Mouse (Mus musculus): ENCODE results near the gene Rab23. TPM values are rescaled to one million over a fixed set of nuclear protein-coding genes. Genes with fewer than 3 reads are reported as not detected.
A peak's percentile ranks its signal among the peaks of the same experiment; 100 is the strongest.

Gene Rab23
- polyA plus RNA-seq, 1 experiment from 2014 or later: 38.0 TPM

- H3K36me3 ChIP-seq (ENCODE audit: control insufficient read depth, insufficient read depth): no peaks in the 10 kb centered on the region
- no peaks in the 10 kb centered on the region for H3K27me3 ChIP-seq (replicated peaks; ENCODE audit: control insufficient read depth, insufficient read depth, low read length)
- H3K27ac ChIP-seq (ENCODE audit: low read length): no peak overlapping the region
- peaks cover 24% of the 10 kb centered on the region for H3K4me1 ChIP-seq (replicated peaks; ENCODE audit: control insufficient read depth, insufficient read depth, low read length)
- H3K9ac ChIP-seq (replicated peaks; ENCODE audit: low read depth, low read length): no peak overlapping the region
- no peaks in the 10 kb centered on the region for H3K9me3 ChIP-seq (ENCODE audit: control insufficient read depth, low read length)
- no peak; the same call in 1 of the 2 replicates for ATAC-seq
- peak overlapping the region; percentile 80 for H3K4me3 ChIP-seq (replicated peaks; ENCODE audit: low read length)
- 22% methylated on average over 18 of the region's 18 CpGs for WGBS
- peak overlapping the region; percentile 95 for H3K4me2 ChIP-seq (ENCODE audit: low read length)
Measured at GRCm38 (mm10) chr1:33756258-33757032, 36.8 kb downstream of the Rab23 start.

DNA sequence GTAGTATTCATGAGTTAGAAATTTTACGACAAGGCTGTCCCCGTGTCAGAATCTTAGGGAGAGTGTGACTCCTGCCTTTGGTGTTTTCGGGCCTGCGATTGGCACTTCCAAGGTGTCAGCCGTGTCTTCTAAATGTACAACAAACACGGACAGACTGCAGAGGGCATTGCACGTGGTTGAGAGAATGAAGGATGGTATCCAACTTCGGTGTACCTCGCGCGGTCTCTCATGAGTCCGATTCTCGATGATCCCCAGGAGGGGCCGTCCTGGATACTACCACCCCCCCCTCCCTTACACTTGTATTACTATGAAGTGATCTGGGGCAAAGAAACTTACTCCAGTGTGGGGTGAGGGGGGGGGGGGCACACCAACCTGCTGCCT is 37.3 kb downstream of the Rab23 start:
- 2% methylated on average over 14 of the region's 14 CpGs for WGBS
- H3K4me3 ChIP-seq (replicated peaks; ENCODE audit: low read length): peak overlapping the region; percentile 80
- no peaks in the 10 kb centered on the region for H3K9me3 ChIP-seq (ENCODE audit: control insufficient read depth, low read length)
- H3K4me1 ChIP-seq (replicated peaks; ENCODE audit: control insufficient read depth, insufficient read depth, low read length): peaks cover 22% of the 10 kb centered on the region
- H3K4me2 ChIP-seq (ENCODE audit: low read length): peak overlapping the region; percentile 95
- no peaks in the 10 kb centered on the region for H3K27me3 ChIP-seq (replicated peaks; ENCODE audit: control insufficient read depth, insufficient read depth, low read length)
- no peaks in the 10 kb centered on the region for H3K36me3 ChIP-seq (ENCODE audit: control insufficient read depth, insufficient read depth)
- no peak overlapping the region for H3K27ac ChIP-seq (ENCODE audit: low read length)
- ATAC-seq: peak; percentile 34
- peak overlapping the region; percentile 86 for H3K9ac ChIP-seq (replicated peaks; ENCODE audit: low read depth, low read length)

- H3K27ac ChIP-seq (ENCODE audit: low read length): no peak within 1 kb of the TSS
- under 1% methylated on average over 58 of the region's 61 CpGs for WGBS
Measured at GRCm38 (mm10) chr1:33757491-33758041, 37.9 kb downstream of the Rab23 start, which contains the start of gene Bag2. Gene Bag2, minus strand, starts transcription at chr1:33757795.

DNA sequence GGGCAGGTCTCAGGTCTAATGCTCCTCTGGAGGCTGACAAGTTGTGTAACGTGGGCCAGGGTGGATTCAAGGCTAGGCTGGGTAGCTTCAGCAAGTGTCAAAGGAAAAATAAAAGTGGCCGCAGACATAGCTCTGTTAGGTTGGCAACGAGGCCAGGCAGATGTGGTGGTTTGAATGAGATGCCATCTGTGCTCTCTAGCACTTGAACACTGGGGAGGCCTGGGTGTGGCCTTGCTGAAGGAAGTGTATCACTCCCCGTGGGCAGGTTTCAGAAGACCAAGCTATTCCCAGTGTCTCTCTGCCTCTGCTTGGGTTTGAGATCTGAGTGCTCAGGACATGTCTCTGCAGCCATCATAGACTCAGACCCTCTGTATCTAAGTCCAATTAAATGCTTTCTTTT is 38.8 kb downstream of the Rab23 start:
- 51% methylated on average over 4 of the region's 4 CpGs for WGBS
- no peak for ATAC-seq

More at GRCm38 (mm10) chr1:33757491-33758041, 37.9 kb downstream of the Rab23 start, which contains the start of gene Bag2:
- peak; percentile 83 for ATAC-seq
- Histone ChIP-seq H3K4me2 (ENCODE audit: low read length) (peak within 1 kb of the TSS; percentile 95), H3K27me3 (replicated peaks; ENCODE audit: control insufficient read depth, insufficient read depth, low read length) (no peaks in the 10 kb centered on the region), H3K4me3 (replicated peaks; ENCODE audit: low read length) (peak within 1 kb of the TSS; percentile 80), H3K9ac (replicated peaks; ENCODE audit: low read depth, low read length) (peak within 1 kb of the TSS; percentile 86), H3K36me3 (ENCODE audit: control insufficient read depth, insufficient read depth) (no peaks in the 10 kb centered on the region), H3K9me3 (ENCODE audit: control insufficient read depth, low read length) (no peaks in the 10 kb centered on the region), H3K4me1 (replicated peaks; ENCODE audit: control insufficient read depth, insufficient read depth, low read length) (peaks cover 22% of the 10 kb centered on the region)

DNA sequence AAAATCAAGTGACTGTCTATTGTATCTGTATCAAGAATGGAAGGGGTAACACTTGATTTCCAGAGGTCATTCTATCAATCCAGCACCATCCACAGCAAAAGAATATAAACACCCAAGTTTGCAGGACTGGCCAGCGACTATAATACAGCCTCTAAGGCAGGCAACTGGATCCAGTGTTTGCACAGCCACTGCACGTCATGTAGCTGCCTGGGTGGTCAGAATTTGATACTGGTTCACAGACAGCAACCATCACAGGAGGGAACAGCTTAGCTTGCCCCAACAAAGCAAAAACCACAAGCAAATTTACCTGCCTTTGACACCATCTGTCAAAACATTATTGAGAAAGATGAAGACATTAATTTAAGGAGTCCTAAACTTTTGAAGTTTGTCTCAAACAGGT is 44.1 kb downstream of the Rab23 start:
- 61% methylated on average over 2 of the region's 2 CpGs for WGBS
- Histone ChIP-seq H3K9me3 (ENCODE audit: control insufficient read depth, low read length) (no peaks in the 10 kb centered on the region), H3K36me3 (ENCODE audit: control insufficient read depth, insufficient read depth) (no peaks in the 10 kb centered on the region), H3K4me3 (replicated peaks; ENCODE audit: low read length) (no peak overlapping the region), H3K4me2 (ENCODE audit: low read length) (no peak overlapping the region), H3K4me1 (replicated peaks; ENCODE audit: control insufficient read depth, insufficient read depth, low read length) (no peaks in the 10 kb centered on the region), H3K27ac (ENCODE audit: low read length) (no peak overlapping the region), H3K9ac (replicated peaks; ENCODE audit: low read depth, low read length) (no peak overlapping the region), H3K27me3 (replicated peaks; ENCODE audit: control insufficient read depth, insufficient read depth, low read length) (no peaks in the 10 kb centered on the region)
- no peak for ATAC-seq

More for the DNA sequence above, 38.8 kb downstream of the Rab23 start:
- H3K9ac ChIP-seq (replicated peaks; ENCODE audit: low read depth, low read length): no peak overlapping the region
- H3K36me3 ChIP-seq (ENCODE audit: control insufficient read depth, insufficient read depth): no peaks in the 10 kb centered on the region
- H3K27ac ChIP-seq (ENCODE audit: low read length): no peak overlapping the region
- no peak overlapping the region for H3K4me2 ChIP-seq (ENCODE audit: low read length)
- H3K4me3 ChIP-seq (replicated peaks; ENCODE audit: low read length): no peak overlapping the region
- H3K27me3 ChIP-seq (replicated peaks; ENCODE audit: control insufficient read depth, insufficient read depth, low read length): no peaks in the 10 kb centered on the region
- peaks cover 22% of the 10 kb centered on the region for H3K4me1 ChIP-seq (replicated peaks; ENCODE audit: control insufficient read depth, insufficient read depth, low read length)
- no peaks in the 10 kb centered on the region for H3K9me3 ChIP-seq (ENCODE audit: control insufficient read depth, low read length)

DNA sequence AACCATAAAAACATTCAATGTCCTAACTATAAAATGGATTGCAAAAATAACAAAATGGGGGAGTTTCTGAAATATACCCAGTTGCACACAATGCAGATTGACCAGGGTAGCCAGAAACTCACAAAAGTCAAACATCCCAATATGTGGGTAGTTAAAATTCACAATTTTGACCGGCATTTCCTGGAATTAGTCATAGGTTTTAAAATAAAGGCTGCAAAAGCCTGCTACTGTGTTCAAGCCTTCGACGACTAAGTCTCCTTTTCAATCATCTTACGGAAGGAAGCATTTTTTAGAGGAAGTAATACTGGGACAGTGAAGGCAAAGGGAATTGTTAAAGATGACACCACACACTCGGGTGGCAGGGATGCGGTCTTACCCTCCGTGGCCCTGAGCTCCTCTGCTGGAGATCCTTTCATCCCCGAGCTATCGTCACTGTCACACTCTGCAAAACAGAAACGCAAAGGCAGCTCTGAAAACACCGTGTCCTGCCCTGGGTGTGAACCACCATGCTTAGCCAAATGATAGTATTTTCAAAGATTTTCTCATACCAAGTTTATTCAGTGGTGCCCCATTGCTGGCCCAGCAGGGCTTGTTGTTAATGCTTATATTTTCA is 45.9 kb downstream of the Rab23 start:
- Histone ChIP-seq H3K27me3 (replicated peaks; ENCODE audit: control insufficient read depth, insufficient read depth, low read length) (no peaks in the 10 kb centered on the region), H3K36me3 (ENCODE audit: control insufficient read depth, insufficient read depth) (peaks cover 13% of the 10 kb centered on the region), H3K4me2 (ENCODE audit: low read length) (no peak overlapping the region), H3K9me3 (ENCODE audit: control insufficient read depth, low read length) (no peaks in the 10 kb centered on the region), H3K27ac (ENCODE audit: low read length) (no peak overlapping the region), H3K4me3 (replicated peaks; ENCODE audit: low read length) (no peak overlapping the region), H3K9ac (replicated peaks; ENCODE audit: low read depth, low read length) (no peak overlapping the region), H3K4me1 (replicated peaks; ENCODE audit: control insufficient read depth, insufficient read depth, low read length) (no peaks in the 10 kb centered on the region)
- no peak for ATAC-seq
- 88% methylated on average over 11 of the region's 11 CpGs for WGBS

DNA sequence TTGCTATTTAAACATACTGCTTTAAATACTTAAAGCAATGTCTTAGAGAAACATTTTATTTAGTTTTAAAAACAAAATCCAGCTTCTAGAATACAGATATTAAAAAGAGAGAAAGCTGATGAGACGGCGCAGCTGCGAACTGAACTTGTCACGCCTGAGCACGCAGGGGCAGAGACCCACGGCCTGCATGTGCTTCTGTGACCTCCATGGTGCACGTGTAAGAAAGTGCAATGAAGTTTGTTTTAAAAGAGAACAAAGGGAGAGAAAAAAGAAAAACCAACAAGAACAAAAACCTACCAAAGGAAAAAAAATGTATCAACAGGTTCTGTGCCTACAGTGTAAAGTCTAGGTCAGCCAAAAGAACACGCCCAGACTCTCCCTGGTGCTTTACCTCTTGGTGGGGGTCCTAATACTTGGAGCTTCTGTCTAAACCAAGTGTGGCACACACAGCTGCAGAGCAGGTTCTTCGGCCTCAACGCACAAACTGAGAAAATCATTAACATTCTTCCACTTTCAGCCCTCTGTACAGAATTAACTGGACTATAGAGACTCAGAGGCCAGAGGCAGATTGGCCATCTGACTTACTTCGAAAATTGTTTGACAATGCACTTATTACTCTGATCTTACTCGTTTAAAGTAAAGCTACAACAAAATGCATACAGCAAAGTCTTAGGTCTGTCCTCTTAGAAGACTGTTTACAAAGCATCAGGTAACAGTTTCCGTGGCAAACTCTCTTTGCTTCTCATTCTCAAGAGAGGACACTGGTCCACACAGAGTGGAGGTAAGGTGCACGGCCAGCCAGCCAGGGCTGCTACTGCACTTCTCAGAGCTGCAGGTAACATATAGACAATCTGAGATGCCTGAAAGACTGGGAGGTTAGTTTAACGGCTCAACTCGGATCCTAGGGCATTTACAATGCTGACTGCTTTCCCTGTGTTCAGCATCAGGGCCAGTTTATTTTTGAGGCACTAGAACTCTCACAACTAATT is 47.1 kb downstream of the Rab23 start:
- no peak for ATAC-seq
- no peak overlapping the region for H3K4me3 ChIP-seq (replicated peaks; ENCODE audit: low read length)
- H3K36me3 ChIP-seq (ENCODE audit: control insufficient read depth, insufficient read depth): peaks cover 17% of the 10 kb centered on the region
- H3K9me3 ChIP-seq (ENCODE audit: control insufficient read depth, low read length): no peaks in the 10 kb centered on the region
- no peaks in the 10 kb centered on the region for H3K27me3 ChIP-seq (replicated peaks; ENCODE audit: control insufficient read depth, insufficient read depth, low read length)
- no peaks in the 10 kb centered on the region for H3K4me1 ChIP-seq (replicated peaks; ENCODE audit: control insufficient read depth, insufficient read depth, low read length)
- H3K9ac ChIP-seq (replicated peaks; ENCODE audit: low read depth, low read length): no peak overlapping the region
- 67% methylated on average over 16 of the region's 16 CpGs for WGBS
- H3K4me2 ChIP-seq (ENCODE audit: low read length): no peak overlapping the region
- no peak overlapping the region for H3K27ac ChIP-seq (ENCODE audit: low read length)

GRCm38 (mm10) chr1:33768091-33768787 is 48.6 kb downstream of the Rab23 start:
- Histone ChIP-seq H3K4me3 (replicated peaks; ENCODE audit: low read length) (no peak overlapping the region), H3K36me3 (ENCODE audit: control insufficient read depth, insufficient read depth) (peaks cover 17% of the 10 kb centered on the region), H3K4me2 (ENCODE audit: low read length) (no peak overlapping the region), H3K27me3 (replicated peaks; ENCODE audit: control insufficient read depth, insufficient read depth, low read length) (no peaks in the 10 kb centered on the region), H3K9me3 (ENCODE audit: control insufficient read depth, low read length) (no peaks in the 10 kb centered on the region), H3K9ac (replicated peaks; ENCODE audit: low read depth, low read length) (no peak overlapping the region), H3K27ac (ENCODE audit: low read length) (no peak overlapping the region), H3K4me1 (replicated peaks; ENCODE audit: control insufficient read depth, insufficient read depth, low read length) (no peaks in the 10 kb centered on the region)
- ATAC-seq: no peak
- WGBS: 77% methylated on average over 1 of the region's 1 CpGs
